Mouse (Mus musculus): ENCODE results near the gene Tnfaip8l2. TPM values are rescaled to one million over a fixed set of nuclear protein-coding genes. Genes with fewer than 3 reads are reported as not detected.

Gene Tnfaip8l2
- total and polyA plus RNA-seq, 3 experiments, result 0.16 TPM; not detected in 2

GRCm38 (mm10) chr3:95142617-95143011 lies 454 bp upstream of the Tnfaip8l2 start:
- DNase-seq (ENCODE audit: low spot score) (peak; percentile 72), ATAC-seq (ENCODE audit: extremely low read depth, insufficient number of reproducible peaks, low FRiP score, poor library complexity, severe bottlenecking) (peak; percentile 56; the same call in 1 of the 2 replicates)
- Histone ChIP-seq H3K4me1 (ENCODE audit: insufficient read depth, low read depth, low read length) (peaks cover 14% of the 10 kb centered on the region), H3K36me3 (replicated peaks) (peaks cover 34% of the 10 kb centered on the region), H3K4me3 (ENCODE audit: low read depth, low read length) (no peak overlapping the region), H3K27me3 (ENCODE audit: insufficient read depth, low read length) (peaks cover 12% of the 10 kb centered on the region), H3K9me3 (replicated peaks) (no peaks in the 10 kb centered on the region; the same call in 1 of the 2 replicates)
- TF ChIP-seq GATA2 (IDR thresholded peaks at IDR 0.05; ENCODE audit: borderline replicate concordance, low read depth, low read length) (no peak), CTCF (IDR thresholded peaks at IDR 0.05; ENCODE audit: low read depth, low read length) (peak; percentile 100)

- peaks cover 17% of the 10 kb centered on the region for H3K4me1 ChIP-seq (ENCODE audit: insufficient read depth, low read depth, low read length)
- peaks cover 42% of the 10 kb centered on the region for H3K36me3 ChIP-seq (replicated peaks)
- no peak for DNase-seq (ENCODE audit: low spot score)
- no peaks in the 10 kb centered on the region; the same call in 1 of the 2 replicates for H3K9me3 ChIP-seq (replicated peaks)
- TF ChIP-seq TAL1 (conservative IDR thresholded peaks at IDR 0.05; ENCODE audit: low read depth, low read length) (no peak), CTCF (IDR thresholded peaks at IDR 0.05; ENCODE audit: low read depth, low read length) (no peak)
- ATAC-seq (ENCODE audit: extremely low read depth, insufficient number of reproducible peaks, low FRiP score, poor library complexity, severe bottlenecking), result no peak
- H3K27me3 ChIP-seq (ENCODE audit: insufficient read depth, low read length), result peaks cover 5% of the 10 kb centered on the region; the same call in 1 of the 2 replicates
- H3K4me3 ChIP-seq (ENCODE audit: low read depth, low read length), result no peak overlapping the region
These were observed 686 bp downstream of the Tnfaip8l2 start for GRCm38 (mm10) chr3:95141474-95141873.

GRCm38 (mm10) chr3:95140795-95141194 lies 1.4 kb downstream of the Tnfaip8l2 start:
- Histone ChIP-seq H3K9me3 (replicated peaks) (no peaks in the 10 kb centered on the region; the same call in 1 of the 2 replicates), H3K27me3 (ENCODE audit: insufficient read depth, low read length) (peaks cover 2% of the 10 kb centered on the region; the same call in 1 of the 2 replicates), H3K4me1 (ENCODE audit: insufficient read depth, low read depth, low read length) (peaks cover 24% of the 10 kb centered on the region), H3K36me3 (replicated peaks) (peaks cover 47% of the 10 kb centered on the region), H3K4me3 (ENCODE audit: low read depth, low read length) (no peak overlapping the region)
- ATAC-seq (ENCODE audit: extremely low read depth, insufficient number of reproducible peaks, low FRiP score, poor library complexity, severe bottlenecking) (no peak), DNase-seq (ENCODE audit: low spot score) (no peak)
- TF ChIP-seq POLR2AphosphoS5 (IDR thresholded peaks at IDR 0.05; ENCODE audit: insufficient replicate concordance, low read depth, low read length) (no peak), TAL1 (conservative IDR thresholded peaks at IDR 0.05; ENCODE audit: low read depth, low read length) (no peak), CTCF (IDR thresholded peaks at IDR 0.05; ENCODE audit: low read depth, low read length) (no peak)

- Histone ChIP-seq H3K4me3 (ENCODE audit: low read depth, low read length) (peak overlapping the region; percentile 18; the same call in 1 of the 2 replicates), H3K4me1 (ENCODE audit: insufficient read depth, low read depth, low read length) (peaks cover 29% of the 10 kb centered on the region), H3K36me3 (replicated peaks) (peaks cover 49% of the 10 kb centered on the region), H3K27me3 (ENCODE audit: insufficient read depth, low read length) (peaks cover 2% of the 10 kb centered on the region; the same call in 1 of the 2 replicates), H3K9me3 (replicated peaks) (no peaks in the 10 kb centered on the region; the same call in 1 of the 2 replicates)
- DNase-seq (ENCODE audit: low spot score) (no peak), ATAC-seq (ENCODE audit: extremely low read depth, insufficient number of reproducible peaks, low FRiP score, poor library complexity, severe bottlenecking) (no peak)
- no peak for TF ChIP-seq CTCF (IDR thresholded peaks at IDR 0.05; ENCODE audit: low read depth, low read length)
- TF ChIP-seq TAL1 (conservative IDR thresholded peaks at IDR 0.05; ENCODE audit: low read depth, low read length), result no peak
- no peak for TF ChIP-seq GATA1 (IDR thresholded peaks at IDR 0.05; ENCODE audit: borderline replicate concordance, low read length)
- no peak for TF ChIP-seq POLR2AphosphoS5 (IDR thresholded peaks at IDR 0.05; ENCODE audit: insufficient replicate concordance, low read depth, low read length)
- TF ChIP-seq GATA2 (IDR thresholded peaks at IDR 0.05; ENCODE audit: borderline replicate concordance, low read depth, low read length), result no peak
These were observed 1.9 kb downstream of the Tnfaip8l2 start for GRCm38 (mm10) chr3:95140289-95140595.

GRCm38 (mm10) chr3:95139586-95140288 lies 2.4 kb downstream of the Tnfaip8l2 start:
- ATAC-seq (ENCODE audit: extremely low read depth, insufficient number of reproducible peaks, low FRiP score, poor library complexity, severe bottlenecking), result no peak
- DNase-seq (ENCODE audit: low spot score), result no peak
- peaks cover 49% of the 10 kb centered on the region for H3K36me3 ChIP-seq (replicated peaks)
- TF ChIP-seq GATA1 (IDR thresholded peaks at IDR 0.05; ENCODE audit: borderline replicate concordance, low read length), result no peak
- no peak for TF ChIP-seq TAL1 (conservative IDR thresholded peaks at IDR 0.05; ENCODE audit: low read depth, low read length)
- TF ChIP-seq CTCF (IDR thresholded peaks at IDR 0.05; ENCODE audit: low read depth, low read length), result no peak
- H3K4me3 ChIP-seq (ENCODE audit: low read depth, low read length), result peak overlapping the region; percentile 18; the same call in 1 of the 2 replicates
- H3K9me3 ChIP-seq (replicated peaks), result no peaks in the 10 kb centered on the region; the same call in 1 of the 2 replicates
- peaks cover 34% of the 10 kb centered on the region for H3K4me1 ChIP-seq (ENCODE audit: insufficient read depth, low read depth, low read length)
- H3K27me3 ChIP-seq (ENCODE audit: insufficient read depth, low read length), result peaks cover 2% of the 10 kb centered on the region; the same call in 1 of the 2 replicates

- no peak for DNase-seq (ENCODE audit: low spot score)
- peaks cover 53% of the 10 kb centered on the region for H3K36me3 ChIP-seq (replicated peaks)
- ATAC-seq (ENCODE audit: extremely low read depth, insufficient number of reproducible peaks, low FRiP score, poor library complexity, severe bottlenecking), result no peak
- TF ChIP-seq POLR2AphosphoS5 (IDR thresholded peaks at IDR 0.05; ENCODE audit: insufficient replicate concordance, low read depth, low read length), result no peak
- TF ChIP-seq GATA2 (IDR thresholded peaks at IDR 0.05; ENCODE audit: borderline replicate concordance, low read depth, low read length), result no peak
- TF ChIP-seq TAL1 (conservative IDR thresholded peaks at IDR 0.05; ENCODE audit: low read depth, low read length), result no peak
- no peak for TF ChIP-seq GATA1 (IDR thresholded peaks at IDR 0.05; ENCODE audit: borderline replicate concordance, low read length)
- TF ChIP-seq CTCF (IDR thresholded peaks at IDR 0.05; ENCODE audit: low read depth, low read length), result no peak
- peaks cover 33% of the 10 kb centered on the region for H3K4me1 ChIP-seq (ENCODE audit: insufficient read depth, low read depth, low read length)
- H3K9me3 ChIP-seq (replicated peaks), result no peaks in the 10 kb centered on the region; the same call in 1 of the 2 replicates
- no peaks in the 10 kb centered on the region for H3K27me3 ChIP-seq (ENCODE audit: insufficient read depth, low read length)
- no peak overlapping the region for H3K4me3 ChIP-seq (ENCODE audit: low read depth, low read length)
These were observed 5.8 kb downstream of the Tnfaip8l2 start for GRCm38 (mm10) chr3:95136336-95136735.
